Mouse (Mus musculus) limb, embryonic 14.5 days (tissue): ENCODE measurements around the gene Phf21a. TPM values are rescaled to one million over a fixed set of nuclear protein-coding genes. Genes with fewer than 3 reads are reported as not detected.

Experiments
- ATAC-seq: fragments of 200-750 bp; cut with Nextera tagmentation; 2 replicates; pipeline ENCODE4 v1.8.0; 2017; ENCODE audit warnings: low read depth, moderate number of reproducible peaks, moderate TSS enrichment; ENCODE audit not compliant: low FRiP score
- DNase-seq: peaks from one replicate; pipeline ENCODE4 v3.0.0-alpha.2; 2015; ENCODE audit warnings: low spot score
- H3K27ac ChIP-seq: fragments of 300-500 bp; sonication (generic); replicated peaks from 2 replicates; pipeline ENCODE4 v1.5.1; 2014; ENCODE audit warnings: low read depth, mild to moderate bottlenecking, low read length, moderate library complexity, mixed read lengths
- H3K27me3 ChIP-seq: fragments of 300-500 bp; sonication (generic); 2 replicates; pipeline ENCODE4 v1.6.1; 2014; ENCODE audit warnings: low read length, mixed read lengths; ENCODE audit not compliant: control insufficient read depth, insufficient read depth
- H3K36me3 ChIP-seq: fragments of 300-500 bp; sonication (generic); 2 replicates; pipeline ENCODE4 v1.6.1; 2014; ENCODE audit warnings: mild to moderate bottlenecking, low read length, moderate library complexity, mixed read lengths; ENCODE audit not compliant: control insufficient read depth, insufficient read depth
- H3K4me1 ChIP-seq: fragments of 300-500 bp; sonication (generic); 2 replicates; pipeline ENCODE4 v1.6.1; 2014; ENCODE audit warnings: antibody characterized with exemption, low read length, mixed read lengths; ENCODE audit not compliant: control insufficient read depth, insufficient read depth
- H3K4me2 ChIP-seq: fragments of 300-500 bp; sonication (generic); replicated peaks from 2 replicates; pipeline ENCODE4 v1.6.1; 2014; ENCODE audit warnings: low read depth, mild to moderate bottlenecking, low read length, moderate library complexity; ENCODE audit not compliant: severe bottlenecking
- H3K4me3 ChIP-seq: fragments of 300-500 bp; sonication (generic); replicated peaks from 2 replicates; pipeline ENCODE4 v1.5.1; 2014; ENCODE audit warnings: low read length
- H3K9ac ChIP-seq: fragments of 300-500 bp; sonication (generic); 2 replicates; pipeline ENCODE4 v1.6.1; 2014; ENCODE audit warnings: mild to moderate bottlenecking, low read depth, low read length, moderate library complexity; ENCODE audit not compliant: severe bottlenecking
- H3K9me3 ChIP-seq: fragments of 300-500 bp; sonication (generic); 2 replicates; pipeline ENCODE4 v1.6.1; 2016; ENCODE audit warnings: low read length; ENCODE audit not compliant: control insufficient read depth
- POLR2A ChIP-seq: fragments of 200-500 bp; IDR thresholded peaks from 2 replicates; pipeline ENCODE4 v1.8.0; 2012; ENCODE audit warnings: inconsistent platforms, mild to moderate bottlenecking, moderate library complexity, borderline replicate concordance; ENCODE audit not compliant: insufficient read depth, insufficient read length; ENCODE audit errors: extremely low read depth
- WGBS: fragments of 180-500 bp; shearing (Covaris S2); extraction: QIAGEN DNeasy Blood & Tissue Kit; methylation state at CpG from one replicate; pipeline ENCODE4 v1.1.7; 2014; 5-methylcytosine and 5-hydroxymethylcytosine counted together
- polyA plus RNA-seq, 2 experiments: library from polyadenylated mRNA; depleted of rRNA in 1 of 2; stranded (reverse) in 1 of 2; unstranded in 1 of 2; fragments of >200 nt; fragmentation: Nextera tagmentation in 1 of 2; extraction: Ambion mirVana in 1 of 2; gene quantifications; 2 replicates each; pipeline versions ENCODE4 v1.2.1 to v1.2.3; 2012 to 2014

The Phf21a gene
- polyA plus RNA-seq (2012; rRNA removed) (96.0 and 119 TPM in 2 replicates), polyA plus RNA-seq (2014; fragmentation: Nextera tagmentation; extraction: Ambion mirVana) (37.2 and 38.2 TPM in 2 replicates)

DNA sequence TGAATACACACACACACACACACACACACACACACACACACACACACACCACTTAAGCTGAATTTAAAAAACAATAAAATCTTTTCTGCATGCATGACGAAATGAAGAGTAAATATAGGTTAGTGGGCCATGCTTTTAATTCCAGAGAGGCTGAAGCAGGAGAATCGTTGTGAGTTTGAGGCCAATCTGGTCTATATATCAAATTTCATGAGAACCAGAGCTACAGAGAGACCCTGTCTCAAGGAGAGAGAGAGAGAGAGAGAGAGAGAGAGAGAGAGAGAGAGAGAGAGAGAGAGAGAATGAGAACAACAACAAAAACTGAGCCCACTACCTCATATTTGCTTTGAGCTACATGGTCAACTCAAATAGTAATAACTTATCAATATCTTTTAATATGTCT, at the start of gene Phf21a:
Phf21a (plus strand) TSS at position 301 of the 400 bp plus-strand sequence.
- Histone ChIP-seq H3K4me3 (no peak within 1 kb of the TSS), H3K4me1 (no peaks in the 10 kb centered on the region), H3K27me3 (no peaks in the 10 kb centered on the region), H3K27ac (no peak within 1 kb of the TSS), H3K4me2 (no peak within 1 kb of the TSS), H3K9ac (no peak within 1 kb of the TSS), H3K36me3 (no peaks in the 10 kb centered on the region), H3K9me3 (no peaks in the 10 kb centered on the region)
- 65% methylated on average over 2 of the region's 2 CpGs for WGBS
- no peak for TF ChIP-seq POLR2A
- DNase-seq (no peak), ATAC-seq (no peak)

DNA sequence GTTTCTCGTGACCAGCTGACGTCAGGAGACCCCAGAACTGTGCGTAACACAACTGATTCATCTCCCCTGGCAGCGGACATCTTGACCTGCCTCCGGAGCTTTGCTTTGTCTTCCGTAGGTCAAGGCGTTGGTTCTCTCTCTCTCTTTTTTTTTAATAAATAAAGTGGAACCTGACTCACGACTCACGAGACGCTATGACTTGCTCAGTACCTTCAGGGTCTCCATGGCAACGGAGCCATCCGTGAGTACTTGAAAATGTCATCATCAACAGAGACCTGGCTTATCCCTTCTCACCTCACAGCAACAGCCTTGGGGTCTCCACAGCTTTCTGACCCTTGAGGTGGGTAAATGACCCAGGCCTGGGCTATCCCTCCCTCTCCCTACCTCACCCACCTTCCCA, 49.6 kb upstream of the Phf21a start:
- H3K36me3 ChIP-seq, result no peaks in the 10 kb centered on the region
- no peak overlapping the region for H3K4me2 ChIP-seq
- H3K27ac ChIP-seq, result no peak overlapping the region
- 88% methylated on average over 12 of the region's 12 CpGs for WGBS
- H3K4me3 ChIP-seq, result no peak overlapping the region
- no peak for DNase-seq
- H3K9me3 ChIP-seq, result no peaks in the 10 kb centered on the region
- TF ChIP-seq POLR2A, result no peak
- no peak overlapping the region for H3K9ac ChIP-seq
- no peak for ATAC-seq
- no peaks in the 10 kb centered on the region for H3K27me3 ChIP-seq
- no peaks in the 10 kb centered on the region for H3K4me1 ChIP-seq

DNA sequence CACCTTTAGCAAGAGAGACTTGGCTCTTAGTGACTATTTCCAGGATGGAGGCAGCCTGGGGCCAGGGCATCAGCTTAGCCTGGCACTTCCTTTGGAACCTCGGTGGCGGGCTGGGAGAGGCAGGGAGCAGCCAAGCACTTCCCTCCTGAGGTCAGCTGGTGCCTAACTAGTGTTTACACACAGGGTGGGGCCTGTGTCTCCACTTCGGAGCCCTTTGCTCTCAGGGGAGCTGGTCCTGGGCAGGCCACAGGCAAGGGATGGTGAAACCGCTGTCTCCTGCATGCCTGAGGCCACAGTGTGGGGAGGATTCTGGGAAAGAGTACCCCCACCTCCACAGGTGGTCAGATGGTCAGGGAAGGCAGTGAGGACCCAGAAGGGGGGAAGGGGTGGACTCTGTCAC, 45.3 kb upstream of the Phf21a start:
- H3K4me3 ChIP-seq, result no peak overlapping the region
- no peak overlapping the region for H3K4me2 ChIP-seq
- 20% methylated on average over 4 of the region's 4 CpGs for WGBS
- no peak overlapping the region for H3K9ac ChIP-seq
- H3K9me3 ChIP-seq, result no peaks in the 10 kb centered on the region
- H3K36me3 ChIP-seq, result no peaks in the 10 kb centered on the region
- DNase-seq (no peak), ATAC-seq (no peak)
- no peak for TF ChIP-seq POLR2A
- H3K27me3 ChIP-seq, result no peaks in the 10 kb centered on the region
- no peak overlapping the region for H3K27ac ChIP-seq
- no peaks in the 10 kb centered on the region for H3K4me1 ChIP-seq

DNA sequence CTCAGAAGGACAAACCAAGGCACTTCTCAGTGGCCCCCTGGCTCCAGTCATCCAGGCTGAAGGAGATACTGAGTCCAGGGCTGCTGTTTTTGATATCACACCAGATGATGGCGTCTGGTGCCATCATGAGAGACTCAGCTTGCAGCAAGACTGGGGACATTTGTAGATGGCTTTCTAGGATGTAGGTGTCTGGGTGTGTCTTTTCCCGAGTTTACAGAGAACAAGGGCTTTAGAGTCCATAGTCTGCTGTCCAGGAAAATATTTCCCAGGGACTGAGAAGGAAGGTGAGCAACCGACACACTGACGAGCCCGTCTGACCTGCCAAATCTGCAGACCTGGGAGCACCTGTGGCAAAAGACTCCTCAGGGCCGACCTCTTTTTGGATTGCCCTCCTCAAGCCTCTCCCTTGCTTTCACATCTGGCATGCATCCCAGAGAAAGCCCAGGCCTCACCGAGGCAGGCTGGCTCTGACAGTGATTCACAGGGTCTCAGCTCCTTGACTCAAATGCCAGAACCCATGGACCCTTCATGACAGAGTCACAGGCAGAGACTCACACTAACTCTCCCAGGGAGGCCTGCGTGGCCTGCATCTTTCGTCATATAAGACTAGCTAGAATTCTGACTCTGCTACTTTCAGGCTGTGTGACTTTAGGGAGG, 44.8 kb upstream of the Phf21a start:
- no peak overlapping the region for H3K27ac ChIP-seq
- H3K27me3 ChIP-seq, result no peaks in the 10 kb centered on the region
- no peak for TF ChIP-seq POLR2A
- no peak for ATAC-seq
- H3K9me3 ChIP-seq, result no peaks in the 10 kb centered on the region
- no peak overlapping the region for H3K9ac ChIP-seq
- 57% methylated on average over 9 of the region's 9 CpGs for WGBS
- H3K36me3 ChIP-seq, result no peaks in the 10 kb centered on the region
- H3K4me1 ChIP-seq, result no peaks in the 10 kb centered on the region
- no peak overlapping the region for H3K4me2 ChIP-seq
- H3K4me3 ChIP-seq, result no peak overlapping the region
- DNase-seq, result no peak

DNA sequence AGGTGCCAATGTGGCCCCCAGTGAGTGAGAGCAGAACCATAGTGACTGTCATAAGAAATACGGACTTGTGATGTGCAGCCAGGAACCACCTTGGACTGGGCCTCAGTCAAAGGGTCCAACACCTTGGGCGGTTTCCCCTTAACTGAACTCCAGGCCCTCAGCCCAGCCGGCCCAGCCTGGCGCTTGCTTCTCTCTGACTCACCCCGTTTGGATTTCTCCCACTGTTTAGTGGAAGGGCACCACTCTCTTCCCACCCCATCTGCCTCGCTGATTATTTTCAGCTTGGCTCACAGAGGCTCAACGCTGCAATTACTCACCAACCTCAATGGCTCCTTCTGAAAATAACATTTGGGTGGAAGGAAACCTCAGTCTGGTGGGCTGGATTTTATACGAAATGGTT, 40.7 kb upstream of the Phf21a start:
- Histone ChIP-seq H3K4me3 (no peak overlapping the region), H3K9ac (no peak overlapping the region), H3K27me3 (no peaks in the 10 kb centered on the region), H3K4me2 (no peak overlapping the region), H3K27ac (no peak overlapping the region), H3K9me3 (no peaks in the 10 kb centered on the region), H3K36me3 (no peaks in the 10 kb centered on the region), H3K4me1 (peaks cover 27% of the 10 kb centered on the region)
- no peak for TF ChIP-seq POLR2A
- no peak for DNase-seq
- WGBS, result 69% methylated on average over 8 of the region's 8 CpGs
- ATAC-seq, result no peak
